Mouse (Mus musculus): ENCODE results near the gene Bhmt2. TPM values are rescaled to one million over a fixed set of nuclear protein-coding genes. Genes with fewer than 3 reads are reported as not detected.

The Bhmt2 gene
- polyA plus RNA-seq, 1 experiment from 2014 or later: 0.13 TPM

- DNase-seq (ENCODE audit: low spot score) (no peak), ATAC-seq (ENCODE audit: low FRiP score, low TSS enrichment) (no peak)
- 90% methylated on average over 4 of the region's 4 CpGs for WGBS
- Histone ChIP-seq H3K27me3 (ENCODE audit: control insufficient read depth, insufficient read depth, low read length) (no peaks in the 10 kb centered on the region), H3K36me3 (ENCODE audit: control insufficient read depth, insufficient read depth, low read length) (no peaks in the 10 kb centered on the region), H3K27ac (replicated peaks) (no peak overlapping the region), H3K4me3 (ENCODE audit: low read depth, low read length) (no peak overlapping the region), H3K4me2 (replicated peaks; ENCODE audit: low read depth) (no peak overlapping the region), H3K4me1 (replicated peaks; ENCODE audit: control insufficient read depth, insufficient read depth) (no peaks in the 10 kb centered on the region), H3K9me3 (ENCODE audit: control insufficient read depth, low read length) (no peaks in the 10 kb centered on the region), H3K9ac (ENCODE audit: low read length) (no peak overlapping the region)
- TF ChIP-seq EP300 (optimal IDR thresholded peaks at IDR 0.05): no peak
- TF ChIP-seq CTCF (IDR thresholded peaks at IDR 0.05; ENCODE audit: low read depth): no peak
These were observed 38.3 kb upstream of the Bhmt2 start for GRCm38 (mm10) chr13:93712362-93712761.

DNA sequence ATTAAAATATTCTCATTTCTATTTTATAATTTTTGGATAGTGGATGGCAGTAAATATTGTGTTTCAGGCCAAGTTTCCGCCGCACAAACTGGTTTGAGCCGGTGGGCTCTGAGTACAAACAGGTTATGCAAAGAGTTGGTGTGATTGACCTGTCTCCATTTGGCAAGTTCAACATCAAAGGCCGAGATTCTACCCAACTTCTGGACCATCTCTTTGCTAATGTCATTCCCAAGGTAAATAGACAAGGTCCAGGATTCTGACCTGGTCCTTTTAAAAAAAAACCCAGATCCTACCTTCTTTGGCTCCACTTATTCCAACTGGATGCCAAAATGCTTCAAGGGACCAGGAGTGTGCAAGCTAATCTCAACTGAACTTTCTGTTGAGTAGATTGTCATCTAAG, 37.1 kb upstream of the Bhmt2 start:
- H3K9me3 ChIP-seq (ENCODE audit: control insufficient read depth, low read length): no peaks in the 10 kb centered on the region
- ATAC-seq (ENCODE audit: low FRiP score, low TSS enrichment): no peak
- no peak overlapping the region for H3K4me2 ChIP-seq (replicated peaks; ENCODE audit: low read depth)
- H3K27ac ChIP-seq (replicated peaks): no peak overlapping the region
- TF ChIP-seq EP300 (optimal IDR thresholded peaks at IDR 0.05) (no peak), CTCF (IDR thresholded peaks at IDR 0.05; ENCODE audit: low read depth) (no peak)
- H3K4me1 ChIP-seq (replicated peaks; ENCODE audit: control insufficient read depth, insufficient read depth): no peaks in the 10 kb centered on the region
- H3K27me3 ChIP-seq (ENCODE audit: control insufficient read depth, insufficient read depth, low read length): no peaks in the 10 kb centered on the region
- H3K36me3 ChIP-seq (ENCODE audit: control insufficient read depth, insufficient read depth, low read length): no peaks in the 10 kb centered on the region
- H3K4me3 ChIP-seq (ENCODE audit: low read depth, low read length): no peak overlapping the region
- no peak for DNase-seq (ENCODE audit: low spot score)
- 82% methylated on average over 4 of the region's 4 CpGs for WGBS
- no peak overlapping the region for H3K9ac ChIP-seq (ENCODE audit: low read length)

DNA sequence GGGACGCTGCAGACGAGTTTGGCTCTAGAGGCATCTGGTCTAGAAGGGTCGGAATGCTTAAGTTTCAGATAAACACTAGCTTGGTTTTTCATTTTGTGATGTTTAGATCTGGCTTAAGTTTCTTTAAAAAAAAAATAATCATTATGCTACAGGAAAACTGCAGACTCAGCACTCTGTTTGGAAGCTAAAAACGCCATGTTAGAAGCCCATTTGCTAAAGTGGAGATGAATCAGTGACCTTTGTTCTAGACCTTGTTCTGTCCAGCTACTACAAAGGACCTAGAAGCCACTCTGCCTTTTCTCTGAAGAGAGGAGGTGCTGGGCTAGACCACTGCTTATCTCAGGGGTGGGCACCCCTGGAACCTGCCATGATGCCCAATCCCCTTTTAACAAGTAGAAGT, 36.2 kb upstream of the Bhmt2 start:
- Histone ChIP-seq H3K36me3 (ENCODE audit: control insufficient read depth, insufficient read depth, low read length) (no peaks in the 10 kb centered on the region), H3K4me3 (ENCODE audit: low read depth, low read length) (no peak overlapping the region), H3K4me2 (replicated peaks; ENCODE audit: low read depth) (no peak overlapping the region), H3K4me1 (replicated peaks; ENCODE audit: control insufficient read depth, insufficient read depth) (no peaks in the 10 kb centered on the region), H3K27ac (replicated peaks) (no peak overlapping the region), H3K9ac (ENCODE audit: low read length) (no peak overlapping the region), H3K27me3 (ENCODE audit: control insufficient read depth, insufficient read depth, low read length) (no peaks in the 10 kb centered on the region), H3K9me3 (ENCODE audit: control insufficient read depth, low read length) (no peaks in the 10 kb centered on the region)
- TF ChIP-seq CTCF (IDR thresholded peaks at IDR 0.05; ENCODE audit: low read depth) (no peak), EP300 (optimal IDR thresholded peaks at IDR 0.05) (no peak)
- ATAC-seq (ENCODE audit: low FRiP score, low TSS enrichment): no peak
- WGBS: 62% methylated on average over 4 of the region's 4 CpGs
- DNase-seq (ENCODE audit: low spot score): no peak

DNA sequence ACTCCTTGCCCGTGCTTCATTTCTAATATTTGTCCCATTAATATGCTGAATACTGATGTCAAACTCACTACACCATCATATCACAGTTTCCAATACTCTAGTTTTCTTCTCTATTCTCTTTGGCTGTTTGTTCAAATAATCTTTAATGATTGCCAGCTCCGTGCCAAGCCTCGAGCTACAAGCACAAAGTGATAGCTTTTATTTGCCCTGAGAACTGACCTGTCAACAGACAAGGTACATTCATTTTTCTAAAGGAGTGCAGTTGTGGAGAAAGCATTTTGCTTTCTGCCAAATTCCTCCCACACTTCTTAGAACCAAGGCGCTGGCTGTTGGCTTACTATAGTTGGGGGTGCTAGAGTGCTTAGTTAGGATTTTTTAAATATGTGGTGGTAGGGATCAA, 33.2 kb upstream of the Bhmt2 start:
- Histone ChIP-seq H3K4me1 (replicated peaks; ENCODE audit: control insufficient read depth, insufficient read depth) (no peaks in the 10 kb centered on the region), H3K9me3 (ENCODE audit: control insufficient read depth, low read length) (no peaks in the 10 kb centered on the region), H3K36me3 (ENCODE audit: control insufficient read depth, insufficient read depth, low read length) (no peaks in the 10 kb centered on the region), H3K27me3 (ENCODE audit: control insufficient read depth, insufficient read depth, low read length) (no peaks in the 10 kb centered on the region), H3K9ac (ENCODE audit: low read length) (no peak overlapping the region), H3K27ac (replicated peaks) (no peak overlapping the region), H3K4me3 (ENCODE audit: low read depth, low read length) (no peak overlapping the region), H3K4me2 (replicated peaks; ENCODE audit: low read depth) (no peak overlapping the region)
- DNase-seq (ENCODE audit: low spot score) (no peak), ATAC-seq (ENCODE audit: low FRiP score, low TSS enrichment) (no peak)
- 39% methylated on average over 4 of the region's 4 CpGs for WGBS
- TF ChIP-seq EP300 (optimal IDR thresholded peaks at IDR 0.05) (no peak), CTCF (IDR thresholded peaks at IDR 0.05; ENCODE audit: low read depth) (no peak)

DNA sequence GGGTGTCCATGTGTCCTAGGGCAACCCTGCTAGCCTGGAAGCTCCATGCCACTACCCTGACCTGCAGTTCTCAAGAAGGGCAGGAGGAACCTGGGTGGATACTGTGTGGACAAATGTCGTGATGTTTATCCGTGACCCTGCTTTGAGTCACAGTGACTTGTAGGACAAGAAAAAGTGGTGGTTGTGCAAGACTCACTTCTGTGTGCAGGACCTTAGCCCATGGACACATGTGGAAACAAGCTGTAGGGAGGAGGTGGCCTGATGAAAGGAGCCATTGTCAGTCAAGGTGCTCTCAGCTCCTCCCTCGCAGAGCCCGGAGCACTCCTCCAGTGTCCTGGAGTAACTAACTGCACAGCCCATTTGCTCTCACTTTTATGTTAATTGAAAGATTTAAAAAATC, 31.6 kb upstream of the Bhmt2 start:
- Histone ChIP-seq H3K27me3 (ENCODE audit: control insufficient read depth, insufficient read depth, low read length) (no peaks in the 10 kb centered on the region), H3K4me2 (replicated peaks; ENCODE audit: low read depth) (no peak overlapping the region), H3K27ac (replicated peaks) (no peak overlapping the region), H3K9ac (ENCODE audit: low read length) (no peak overlapping the region), H3K9me3 (ENCODE audit: control insufficient read depth, low read length) (no peaks in the 10 kb centered on the region), H3K36me3 (ENCODE audit: control insufficient read depth, insufficient read depth, low read length) (no peaks in the 10 kb centered on the region), H3K4me1 (replicated peaks; ENCODE audit: control insufficient read depth, insufficient read depth) (no peaks in the 10 kb centered on the region), H3K4me3 (ENCODE audit: low read depth, low read length) (no peak overlapping the region)
- TF ChIP-seq CTCF (IDR thresholded peaks at IDR 0.05; ENCODE audit: low read depth) (no peak), EP300 (optimal IDR thresholded peaks at IDR 0.05) (no peak)
- DNase-seq (ENCODE audit: low spot score) (no peak), ATAC-seq (ENCODE audit: low FRiP score, low TSS enrichment) (peak; percentile 69)
- WGBS: 66% methylated on average over 4 of the region's 4 CpGs

- ATAC-seq (ENCODE audit: low FRiP score, low TSS enrichment) (no peak), DNase-seq (ENCODE audit: low spot score) (no peak)
- Histone ChIP-seq H3K9ac (ENCODE audit: low read length) (no peak overlapping the region), H3K27ac (replicated peaks) (no peak overlapping the region), H3K4me1 (replicated peaks; ENCODE audit: control insufficient read depth, insufficient read depth) (no peaks in the 10 kb centered on the region), H3K4me2 (replicated peaks; ENCODE audit: low read depth) (no peak overlapping the region), H3K36me3 (ENCODE audit: control insufficient read depth, insufficient read depth, low read length) (no peaks in the 10 kb centered on the region), H3K27me3 (ENCODE audit: control insufficient read depth, insufficient read depth, low read length) (no peaks in the 10 kb centered on the region), H3K9me3 (ENCODE audit: control insufficient read depth, low read length) (no peaks in the 10 kb centered on the region), H3K4me3 (ENCODE audit: low read depth, low read length) (no peak overlapping the region)
- TF ChIP-seq EP300 (optimal IDR thresholded peaks at IDR 0.05): no peak
- no peak for TF ChIP-seq CTCF (IDR thresholded peaks at IDR 0.05; ENCODE audit: low read depth)
- WGBS: 65% methylated on average over 6 of the region's 6 CpGs
These were observed 24.8 kb upstream of the Bhmt2 start for GRCm38 (mm10) chr13:93698866-93699265.
